Mouse (Mus musculus) heart, postnatal 36 days (tissue): ENCODE results near the gene Cenpf. TPM values are rescaled to one million over a fixed set of nuclear protein-coding genes. Genes with fewer than 3 reads are reported as not detected.

ENCODE experiments used
- DNase-seq, 2 experiments: peaks; one replicate each; pipeline ENCODE4 v3.0.0; 2021 to 2022
- intact Hi-C: fragments of 180-260 bp; cut with DNase I; formaldehyde crosslinking; loops from one replicate; pipeline ENCODE4 v1.15.1; 2025
- total RNA-seq, 2 experiments: library from RNA; stranded (reverse); gene quantifications; 2 replicates each; pipeline ENCODE4 v1.2.3; 2021

Cenpf gene
- total RNA-seq, 2 experiments from 2014 or later: 2.8 to 5.0 TPM

DNA sequence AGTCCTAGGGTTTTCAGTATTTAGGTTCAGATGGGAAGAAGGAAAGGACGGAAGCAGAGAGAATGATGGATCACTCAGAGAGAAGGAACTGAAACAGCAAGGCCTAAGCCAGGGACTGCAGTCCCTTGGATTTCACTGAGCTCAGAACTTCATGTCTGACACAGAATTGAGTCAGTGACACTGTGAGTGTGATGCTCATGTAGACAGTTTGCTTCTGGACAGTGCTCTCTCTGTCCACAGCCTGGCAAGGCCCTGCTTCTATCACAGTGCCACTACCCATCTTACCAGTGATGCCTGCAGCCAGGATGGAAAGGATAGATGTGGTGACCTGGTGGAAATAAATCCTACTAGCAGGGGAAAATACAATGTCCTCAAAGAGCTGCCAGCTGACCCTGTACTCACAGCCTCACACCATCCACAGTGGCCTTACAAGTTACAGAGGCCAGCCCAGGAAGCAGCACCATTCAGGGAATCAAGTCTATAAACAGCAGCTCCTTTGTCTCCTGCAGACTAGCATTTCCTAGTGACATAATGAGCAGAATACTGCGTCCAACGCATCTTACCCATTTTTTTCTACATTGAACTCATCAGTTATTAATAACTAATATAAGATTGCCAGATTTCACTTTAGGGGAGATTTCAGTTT lies 43.1 kb downstream of the Cenpf start:
- intact Hi-C loops: no loop called here

DNA sequence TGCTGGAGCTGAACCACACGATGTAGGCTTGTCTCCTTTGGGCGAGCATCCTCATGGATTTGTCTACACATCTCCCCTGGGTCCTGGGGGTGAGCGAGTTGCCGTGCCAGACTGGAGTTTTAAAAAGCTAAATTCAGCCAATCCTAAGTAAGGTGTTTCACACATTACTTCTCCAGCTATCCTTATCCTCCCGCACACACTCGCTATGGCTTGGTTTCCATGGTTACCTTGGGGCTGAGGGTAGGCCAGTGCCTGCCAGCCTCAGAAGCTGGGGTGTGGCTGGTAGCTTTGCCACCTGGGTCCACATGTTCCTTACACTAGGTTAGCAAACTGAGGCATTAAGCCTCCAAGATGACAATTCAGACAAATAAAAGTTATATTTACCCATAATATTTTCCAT lies 48.3 kb downstream of the Cenpf start:
- no peak for DNase-seq
- intact Hi-C loops: no loop called here

More for the DNA sequence above, 43.1 kb downstream of the Cenpf start:
- no peak for DNase-seq

DNA sequence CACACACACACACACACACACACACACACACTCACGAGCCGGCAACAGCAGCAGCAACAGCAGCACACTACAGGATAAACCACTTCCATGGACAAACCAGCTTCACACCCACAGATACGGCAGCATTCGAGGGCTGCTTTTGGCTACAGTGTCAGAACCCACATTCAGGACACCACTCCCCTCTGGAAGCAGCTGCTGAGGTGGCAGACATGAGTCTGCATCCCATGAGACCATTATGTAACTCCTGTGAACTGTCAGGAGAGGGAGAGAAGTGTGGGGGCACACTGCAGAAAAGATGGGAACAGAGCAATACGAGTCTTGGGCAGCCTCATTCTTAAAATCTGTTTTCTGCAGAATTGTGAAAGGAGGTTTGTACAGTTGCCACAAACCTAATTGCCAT lies 54.1 kb downstream of the Cenpf start:
- intact Hi-C loops: no loop called here

DNA sequence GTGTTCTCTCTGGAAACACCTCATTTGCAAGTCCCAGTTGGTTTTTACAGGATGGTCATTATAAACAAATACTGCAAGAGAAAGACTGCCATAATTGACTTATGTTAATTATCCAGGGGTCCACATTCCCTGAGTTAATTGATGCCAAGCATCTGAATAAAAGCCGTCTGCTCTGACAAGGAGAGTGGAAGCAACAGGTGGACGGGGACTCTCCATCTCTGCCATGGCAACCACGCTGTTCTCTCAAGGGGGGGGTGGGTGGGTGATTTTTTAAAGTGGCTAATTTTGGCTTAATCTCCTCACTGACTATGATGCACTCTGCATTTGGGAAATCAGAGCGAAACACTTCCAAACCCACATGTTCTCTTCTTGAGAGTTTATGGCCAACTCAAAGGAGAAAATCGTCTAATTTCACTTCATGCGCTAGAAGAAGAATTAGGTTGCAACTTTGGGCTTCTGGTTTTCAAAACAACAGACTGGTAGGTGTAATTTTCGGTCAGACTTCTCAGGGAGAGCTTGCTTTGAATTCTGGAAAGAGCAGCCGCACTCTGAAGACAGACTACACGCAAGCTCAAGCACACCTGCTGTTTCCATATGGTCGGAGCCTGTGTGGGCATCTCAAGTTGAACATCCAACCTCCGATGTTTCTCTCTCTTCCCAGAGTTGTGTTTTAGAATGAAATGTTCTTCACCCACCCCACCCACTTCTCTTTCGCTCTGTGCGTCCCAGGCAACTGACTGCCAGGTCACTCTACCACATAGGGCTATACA lies 55.8 kb downstream of the Cenpf start:
- intact Hi-C loops: no loop called here
- no peak for DNase-seq

More for the DNA sequence above, 54.1 kb downstream of the Cenpf start:
- no peak for DNase-seq

DNA sequence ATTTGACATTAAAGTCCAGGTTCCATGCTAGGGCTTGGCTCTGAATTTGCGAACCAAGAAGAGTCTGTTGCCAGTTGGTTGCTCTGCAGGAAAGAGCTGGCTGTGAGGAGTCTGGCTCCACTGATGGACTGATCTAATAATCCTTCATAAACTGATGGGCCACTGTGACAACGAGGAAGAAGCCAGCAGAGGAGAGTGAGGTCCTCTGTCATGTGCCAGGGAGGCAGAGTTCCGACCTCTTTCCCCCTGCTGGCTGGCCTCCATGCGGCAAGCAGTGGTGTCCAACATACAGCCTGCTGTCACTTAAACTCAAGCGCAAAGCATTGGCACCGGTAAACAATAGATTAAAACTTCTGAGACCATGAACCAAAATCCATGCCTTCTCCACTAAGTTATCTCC lies 57.9 kb downstream of the Cenpf start:
- intact Hi-C loops: no loop called here
- DNase-seq: no peak

DNA sequence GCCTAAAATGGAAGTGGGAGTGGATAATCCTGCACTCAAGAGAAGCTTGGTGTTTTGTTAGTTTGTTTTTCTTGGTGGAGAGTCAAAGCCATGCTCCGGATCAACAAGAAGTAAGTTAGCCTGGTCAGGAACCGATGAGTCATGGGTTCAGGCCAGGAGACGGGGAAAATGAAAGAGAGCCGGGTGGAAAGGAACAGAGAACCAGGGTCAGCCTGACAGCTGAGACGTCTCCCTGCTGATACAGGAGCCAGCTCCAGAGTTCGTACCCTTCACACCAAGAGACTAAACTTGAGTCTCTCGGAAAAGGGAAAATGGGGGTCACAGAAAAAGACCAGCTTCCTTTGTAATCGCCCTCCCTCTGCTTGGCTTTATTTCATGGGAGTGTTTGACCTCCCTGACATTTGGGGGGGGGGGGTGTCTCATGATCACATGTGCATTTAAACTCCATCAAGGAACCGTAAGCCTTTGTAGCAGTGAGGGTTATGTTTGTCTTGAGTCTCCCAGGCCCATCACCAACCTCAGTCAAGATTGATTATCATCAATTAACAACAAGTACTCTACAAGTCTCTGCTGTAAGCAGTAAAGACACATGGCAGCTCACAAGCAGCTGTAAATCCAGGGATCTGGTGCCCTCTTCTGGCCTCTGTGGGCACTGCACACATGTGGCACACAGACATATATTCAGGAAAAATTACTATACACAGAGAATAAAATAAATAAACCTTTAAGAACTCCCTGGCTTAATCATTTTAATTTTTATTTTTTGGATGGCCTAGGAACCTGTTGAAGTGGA lies 59.7 kb downstream of the Cenpf start:
- intact Hi-C loops: loop anchor here (5.0 kb wide), 1 partner anchor 601 kb away; no protein-coding TSS in a partner anchor
- DNase-seq: peak; percentile 43 to 73

DNA sequence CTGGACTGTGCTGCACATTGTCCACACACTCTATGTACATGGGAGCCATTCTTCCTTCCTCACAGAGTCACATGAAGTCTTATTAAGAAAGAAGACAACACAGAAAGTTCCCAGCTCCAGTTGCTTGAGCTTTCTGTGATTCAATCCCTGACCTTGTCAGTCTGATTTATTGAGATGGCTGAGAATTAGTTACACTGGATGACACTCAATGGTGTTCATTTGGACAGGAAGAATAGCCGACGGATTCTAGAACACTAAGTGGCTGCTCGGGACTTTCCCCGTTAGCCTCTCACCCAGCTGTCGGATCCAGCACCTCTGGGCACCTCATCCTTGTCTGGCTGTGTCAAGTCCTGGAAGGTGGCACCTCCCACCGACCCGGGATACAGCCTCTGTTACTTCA lies 63.1 kb downstream of the Cenpf start:
- intact Hi-C loops: loop anchor here (5.0 kb wide), 1 partner anchor 597 kb away; no protein-coding TSS in a partner anchor
- DNase-seq: no peak

DNA sequence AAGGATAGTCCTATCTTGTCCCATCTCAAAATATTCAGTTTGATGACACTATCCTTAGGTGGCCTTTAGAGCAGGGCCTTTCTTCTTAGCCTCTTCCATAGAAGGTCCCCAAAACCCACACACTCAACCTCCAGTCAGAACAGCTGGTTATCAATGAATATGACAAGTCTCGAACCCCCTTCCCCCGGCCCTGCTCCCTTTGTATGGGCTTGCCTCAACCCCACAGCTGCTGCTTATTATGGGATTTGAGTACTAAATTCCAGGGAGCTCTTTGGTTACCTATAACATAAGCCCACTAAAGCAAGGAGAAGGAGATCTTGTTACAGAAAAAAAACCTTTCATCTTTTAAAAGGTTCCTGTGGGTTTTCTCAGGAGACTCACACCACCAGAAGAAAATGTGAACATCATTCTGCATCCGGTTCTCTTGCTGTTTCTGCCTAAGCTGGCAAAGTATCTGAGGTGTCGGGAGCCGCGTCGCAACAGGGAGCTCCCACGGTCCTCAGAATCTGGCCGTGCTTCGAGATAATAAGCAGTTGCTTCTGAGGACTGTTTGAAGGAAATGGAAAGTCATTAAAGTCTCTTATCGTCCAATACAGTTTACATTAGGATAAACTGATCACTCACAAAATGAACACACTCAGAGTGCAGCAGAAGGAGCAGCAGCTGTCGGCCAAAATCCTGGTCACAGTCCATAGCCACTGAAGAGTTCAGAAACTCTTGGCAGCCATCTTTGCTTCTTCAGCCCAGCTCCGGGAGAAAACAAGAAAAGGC lies 68.7 kb downstream of the Cenpf start:
- intact Hi-C loops: no loop called here
- no peak for DNase-seq

DNA sequence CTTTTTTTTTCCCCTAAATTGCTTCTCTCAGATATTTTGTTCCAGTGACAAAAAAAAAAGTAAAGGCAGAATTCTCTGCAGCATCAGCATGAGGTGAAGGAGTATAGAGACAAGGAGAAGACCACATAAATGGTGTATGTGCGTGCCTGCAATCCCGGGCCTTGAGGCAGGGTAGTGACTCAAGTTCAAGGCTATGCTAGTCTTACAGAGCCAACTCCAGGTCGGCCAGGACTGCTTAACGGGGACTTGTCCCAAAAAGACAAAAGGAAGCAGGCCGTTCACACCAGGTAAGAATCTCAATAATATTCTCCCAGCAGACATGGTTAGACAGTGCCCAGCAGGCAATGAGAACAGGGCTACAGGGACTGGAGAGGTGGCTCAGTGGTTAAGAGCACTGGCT lies 70.5 kb downstream of the Cenpf start:
- intact Hi-C loops: no loop called here
- DNase-seq: no peak

DNA sequence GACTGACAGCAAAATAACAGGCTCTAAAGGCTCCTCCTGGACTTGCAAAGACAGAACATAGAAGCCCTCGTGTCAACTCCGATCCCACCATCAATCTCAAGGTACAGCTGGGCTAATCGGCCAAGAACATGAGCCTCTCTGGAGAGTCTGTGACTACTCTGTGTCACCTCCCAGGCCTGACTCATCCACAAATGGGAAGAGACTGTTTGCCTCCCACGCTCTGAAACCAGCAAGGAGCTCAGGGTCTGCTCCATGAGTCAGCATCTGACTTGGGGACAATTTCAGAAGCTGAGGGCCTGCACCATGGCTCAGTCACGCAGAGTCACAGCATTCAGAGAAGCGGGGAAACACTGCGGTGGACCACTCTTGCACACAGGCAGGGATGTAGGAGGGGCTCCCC lies 72.6 kb downstream of the Cenpf start:
- DNase-seq: no peak
- intact Hi-C loops: no loop called here

DNA sequence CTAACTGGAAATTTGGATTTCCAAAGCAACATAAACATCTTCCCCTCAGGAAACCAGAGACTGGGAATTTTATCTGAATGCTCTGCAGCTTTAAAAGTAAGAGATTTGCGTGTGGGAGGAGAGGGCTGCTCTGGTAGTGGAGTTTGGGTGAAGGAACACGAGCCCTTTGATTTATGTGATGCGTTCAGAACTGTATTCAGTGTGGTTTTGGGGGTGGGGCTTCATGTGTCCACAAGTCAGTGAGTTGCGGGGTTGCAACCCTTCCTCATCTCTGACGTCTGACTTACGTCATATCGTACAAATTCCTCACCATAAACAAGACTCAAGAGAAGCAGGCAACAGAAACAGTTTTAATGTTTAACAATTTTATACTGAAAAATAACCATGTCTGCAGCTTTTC lies 74.8 kb downstream of the Cenpf start:
- intact Hi-C loops: no loop called here

DNA sequence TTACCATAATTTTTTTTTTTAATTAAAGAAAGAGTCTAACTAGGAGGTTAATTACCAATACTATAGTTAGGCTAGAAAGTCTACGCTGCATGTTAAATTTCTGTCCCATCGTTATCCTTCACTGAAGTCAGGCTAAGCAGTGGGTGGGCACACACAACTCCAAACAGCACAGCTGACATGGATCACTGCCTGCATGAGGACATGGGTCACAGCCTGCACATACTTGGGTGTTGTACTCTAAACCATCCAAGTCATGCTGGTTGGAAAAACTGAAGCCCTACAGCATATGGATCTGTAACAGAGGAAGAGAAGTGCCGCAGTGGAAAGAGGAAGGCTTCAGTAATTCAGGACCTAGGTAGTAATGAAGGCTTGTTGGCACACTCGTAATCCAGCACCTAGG lies 76.1 kb downstream of the Cenpf start:
- intact Hi-C loops: no loop called here
- no peak for DNase-seq

More for the DNA sequence above, 74.8 kb downstream of the Cenpf start:
- DNase-seq: no peak

DNA sequence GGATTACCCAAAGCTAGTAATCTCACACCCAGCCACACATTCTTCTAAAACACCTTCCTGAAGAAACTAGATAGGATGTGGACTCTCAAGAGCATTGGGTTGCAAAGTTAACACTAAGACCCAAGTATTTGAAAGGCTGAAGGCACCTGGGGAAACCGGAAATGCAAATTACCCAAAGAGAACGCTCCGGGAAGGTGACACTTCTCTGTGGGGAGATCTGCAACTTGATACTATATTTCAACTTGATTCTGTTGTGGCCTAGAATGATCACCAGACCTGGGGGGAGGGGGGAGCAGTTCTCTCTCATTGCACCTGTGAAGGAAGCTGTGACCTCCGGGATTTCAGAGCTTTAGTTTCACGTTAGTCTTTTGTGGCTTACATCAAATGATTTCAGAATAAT lies 79.2 kb downstream of the Cenpf start:
- DNase-seq: no peak
- intact Hi-C loops: no loop called here

DNA sequence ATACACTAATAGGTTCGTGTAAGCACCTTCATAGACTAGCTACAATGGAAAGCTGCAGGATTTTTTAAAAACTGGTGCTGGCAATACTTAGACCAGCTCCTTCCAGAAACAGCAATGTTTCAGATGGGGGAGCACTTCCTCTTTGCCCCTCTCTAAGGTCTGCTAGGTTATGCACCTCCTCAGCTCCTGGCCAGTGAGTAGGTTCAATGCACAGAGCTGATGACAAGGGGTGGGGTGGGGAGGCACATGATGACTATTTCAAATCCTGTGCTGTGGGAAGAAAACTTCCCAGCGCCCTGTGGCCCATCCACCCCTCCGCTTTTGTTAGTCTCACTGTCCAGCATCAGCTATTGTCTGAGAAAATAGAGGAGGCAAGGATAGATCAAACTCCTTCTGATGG lies 79.8 kb downstream of the Cenpf start:
- intact Hi-C loops: no loop called here
- no peak for DNase-seq

DNA sequence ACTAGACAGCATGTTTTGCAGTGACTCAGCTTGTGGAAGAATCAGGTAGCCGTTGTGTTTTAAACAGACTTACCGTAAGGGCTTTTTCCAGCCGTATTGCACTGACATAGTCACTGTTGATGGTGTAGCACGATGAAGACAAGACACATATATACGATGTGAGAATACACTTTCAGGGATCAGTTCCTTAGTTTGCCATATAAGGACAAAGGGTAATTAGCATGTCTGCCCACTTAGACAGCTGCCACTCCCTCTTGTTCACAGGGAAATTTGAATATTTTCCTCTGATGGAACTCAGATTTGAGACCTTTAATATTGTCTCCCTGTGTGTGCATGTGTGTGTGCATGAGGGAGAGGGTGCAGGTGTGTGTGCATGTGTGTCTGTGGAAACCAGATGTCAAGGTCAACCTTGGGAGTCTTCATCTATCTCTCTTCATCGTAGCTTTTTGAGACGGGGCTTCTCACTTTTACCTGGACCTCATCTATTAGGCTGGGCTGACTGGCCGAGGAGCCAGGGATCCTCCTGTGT lies 82.2 kb downstream of the Cenpf start:
- no peak for DNase-seq
- intact Hi-C loops: no loop called here

DNA sequence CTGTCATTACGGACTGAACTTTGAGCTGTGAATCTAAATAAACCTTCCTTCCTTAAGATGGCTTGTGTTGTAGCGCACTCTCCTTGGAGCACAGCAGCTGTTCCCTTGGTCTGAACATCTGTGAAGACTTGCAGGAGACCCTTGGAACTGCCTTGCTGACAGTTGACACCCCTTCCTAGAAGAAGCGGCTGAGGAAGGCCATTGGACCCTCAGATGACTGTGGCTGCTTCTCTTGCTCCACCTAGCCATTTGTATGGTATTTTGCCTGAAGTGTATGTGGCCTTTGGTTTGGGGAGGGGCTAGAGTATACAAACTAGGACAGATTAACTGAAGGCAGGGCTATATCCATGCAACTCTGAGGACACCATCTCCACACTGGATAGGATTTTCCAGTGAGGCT lies 90.8 kb downstream of the Cenpf start:
- DNase-seq: no peak
- intact Hi-C loops: no loop called here
